Mouse (Mus musculus) liver, adult 2 months (tissue): Measurements from ENCODE around the gene Rnf181.

ENCODE experiments used
- CTCF ChIP-seq: fragments of 200-500 bp; IDR thresholded peaks from 2 replicates; pipeline ENCODE4 v1.5.1; 2011; ENCODE audit warnings: low read depth, low read length, control low read depth
- POLR2A ChIP-seq: fragments of 200-500 bp; IDR thresholded peaks from 2 replicates; pipeline ENCODE4 v1.6.1; 2011; ENCODE audit warnings: low read length, control low read depth; ENCODE audit not compliant: insufficient read depth; ENCODE audit errors: extremely low read depth

DNA sequence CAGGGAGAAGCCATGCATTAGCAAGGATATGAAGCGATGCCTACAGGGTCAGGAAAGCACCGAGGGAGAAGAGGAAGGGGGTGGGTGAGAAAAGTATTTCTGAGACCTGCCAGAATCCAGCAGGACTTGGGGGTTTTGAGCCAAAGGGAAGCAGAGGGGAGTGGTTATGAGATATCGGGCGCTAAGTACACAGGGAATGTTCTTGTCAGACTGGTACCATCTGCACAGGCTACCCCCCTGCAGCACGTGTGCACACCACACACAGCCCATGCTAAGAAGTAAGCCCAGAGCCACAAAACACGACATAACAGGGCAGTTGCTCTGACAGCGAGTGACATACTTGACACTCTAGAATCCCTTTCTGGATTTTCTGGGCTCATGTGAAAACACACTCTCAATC, 7.5 kb upstream of the Rnf181 start:
- TF ChIP-seq POLR2A, result no peak
- TF ChIP-seq CTCF, result no peak
